Mouse (Mus musculus) brain, embryonic 14.5 days (tissue): ENCODE results near the gene Auts2. TPM values are rescaled to one million over a fixed set of nuclear protein-coding genes. Genes with fewer than 3 reads are reported as not detected.
"Not testable (repeated sequence)": the region's sequence is repeated elsewhere in the genome, so short reads cannot be mapped to it uniquely, and the experiment has no call there.

ENCODE experiments used
- DNase-seq: peaks from one replicate; pipeline ENCODE4 v3.0.0-alpha.2; 2011; ENCODE audit warnings: low read depth
- CTCF ChIP-seq: fragments of 200-500 bp; IDR thresholded peaks from 2 replicates; pipeline ENCODE4 v1.5.1; 2012; ENCODE audit warnings: inconsistent platforms, mild to moderate bottlenecking, moderate library complexity, borderline replicate concordance; ENCODE audit not compliant: insufficient read depth, insufficient read length; ENCODE audit errors: extremely low read depth
- POLR2A ChIP-seq: fragments of 200-500 bp; IDR thresholded peaks from 2 replicates; pipeline ENCODE4 v1.6.1; 2012; ENCODE audit warnings: mild to moderate bottlenecking, inconsistent platforms, borderline replicate concordance; ENCODE audit not compliant: poor library complexity, insufficient read depth, insufficient read length, severe bottlenecking; ENCODE audit errors: extremely low read depth
- polyA plus RNA-seq: library from polyadenylated mRNA; depleted of rRNA; stranded (reverse); fragments of >200 nt; gene quantifications from 2 replicates; pipeline ENCODE4 v1.2.3, GENCODE M21; 2012; rRNA removed

Auts2 gene
- polyA plus RNA-seq = 91.8 and 122 TPM in 2 replicates

- TF ChIP-seq CTCF (no peak), POLR2A (peak; percentile 47)
- DNase-seq = peak; percentile 98
These were observed at the start of gene Auts2 for GRCm38 (mm10) chr5:132543118-132544071. Gene Auts2, minus strand, starts transcription at chr5:132543344.

DNA sequence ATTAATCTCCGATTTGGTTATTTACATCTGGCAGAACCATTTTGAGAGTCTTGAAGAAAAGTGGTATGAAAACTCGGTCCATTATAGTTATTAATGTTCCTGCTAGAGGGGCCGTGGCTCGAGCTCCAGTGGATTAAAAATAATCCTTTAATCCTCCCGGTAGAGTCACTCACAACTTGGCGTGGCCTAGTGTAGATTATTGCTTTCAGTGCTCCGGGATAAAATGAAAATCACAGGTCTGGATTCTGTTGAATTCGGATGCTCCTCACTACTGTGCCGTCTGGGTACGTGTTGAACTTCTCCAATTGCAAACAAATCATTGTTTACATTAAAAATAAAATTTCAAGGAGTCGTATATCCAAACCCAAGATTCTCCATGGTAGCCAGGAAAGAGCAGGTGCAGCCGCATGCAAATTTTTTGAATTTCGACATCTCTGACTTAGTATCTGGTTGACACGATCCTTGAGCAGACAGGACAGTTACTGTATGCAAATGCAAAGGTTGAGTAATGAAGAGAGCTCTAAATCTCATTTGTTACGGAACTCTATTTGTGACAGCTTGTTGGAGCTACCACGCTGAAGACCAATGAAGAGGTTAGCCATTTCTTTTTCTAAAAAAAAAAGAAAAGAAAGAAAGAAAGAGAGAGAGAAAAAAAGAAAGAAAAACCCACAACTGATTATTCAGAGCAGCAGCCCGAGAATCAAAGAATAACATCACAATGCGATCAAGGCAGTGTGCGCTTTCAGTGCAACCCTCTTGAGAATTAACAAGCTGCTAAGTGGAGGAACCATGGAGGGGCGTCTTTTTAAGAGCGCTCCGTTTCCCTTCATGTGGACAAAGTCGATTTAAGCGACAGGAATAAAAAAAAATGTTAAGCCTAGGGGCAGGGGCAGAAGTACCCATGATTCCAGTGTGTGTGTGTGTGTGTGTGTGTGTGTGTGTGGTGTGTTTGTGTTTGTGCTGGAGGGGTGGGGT lies 48.9 kb upstream of the Auts2 start:
- TF ChIP-seq CTCF (no peak), POLR2A (no peak)

DNA sequence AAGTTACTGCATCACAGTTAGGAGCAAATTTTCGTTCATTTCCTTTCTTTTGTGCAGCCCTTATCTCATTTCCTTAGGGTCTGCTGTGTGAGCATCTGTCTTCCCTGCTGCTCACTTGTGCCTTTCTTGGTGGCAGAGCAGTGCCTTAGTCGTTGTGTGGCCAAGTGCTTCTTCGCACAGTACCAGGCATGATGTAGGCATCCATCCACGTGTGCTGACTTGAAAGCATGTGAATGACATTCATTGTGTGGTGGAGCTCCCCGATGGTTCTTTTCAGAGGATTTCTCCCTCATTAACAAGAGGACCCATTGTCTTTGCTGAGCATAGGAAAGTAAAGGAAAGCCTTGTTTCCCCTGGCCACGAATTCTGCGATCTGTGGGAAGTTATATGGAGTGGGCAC lies 36.6 kb upstream of the Auts2 start:
- TF ChIP-seq CTCF = no peak
- TF ChIP-seq POLR2A = no peak
- DNase-seq = peak; percentile 79

More for the DNA sequence above, 48.9 kb upstream of the Auts2 start:
- peak; percentile 82 for DNase-seq

- not testable (repeated sequence) for DNase-seq
These were observed 17.6 kb upstream of the Auts2 start for GRCm38 (mm10) chr5:132560771-132561170.

DNA sequence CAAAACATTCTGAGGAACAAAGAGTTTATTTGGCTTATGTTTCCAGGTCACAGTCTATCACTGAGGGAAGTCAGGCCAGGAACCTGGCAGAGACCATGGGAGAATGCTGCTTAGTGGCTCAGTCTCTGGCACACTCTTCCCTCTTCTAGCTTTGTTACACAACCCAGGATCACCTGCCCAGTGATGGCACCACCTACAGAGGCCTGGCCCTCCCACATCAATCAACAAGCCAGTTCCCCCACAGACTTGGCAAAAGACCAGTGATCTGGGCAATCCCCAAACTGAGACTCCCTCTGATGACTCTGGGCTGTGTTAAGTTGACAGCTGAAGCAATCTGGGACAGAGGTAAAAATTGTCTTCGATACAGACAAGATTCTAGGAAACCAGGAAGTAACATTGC lies 2.6 kb upstream of the Auts2 start:
- TF ChIP-seq POLR2A = no peak
- no peak for TF ChIP-seq CTCF
- DNase-seq = peak; percentile 46

- DNase-seq = peak; percentile 67
- TF ChIP-seq CTCF = no peak
- TF ChIP-seq POLR2A = no peak
These were observed 1.2 kb upstream of the Auts2 start for GRCm38 (mm10) chr5:132544176-132544995.

- DNase-seq = peak; percentile 75
- TF ChIP-seq CTCF = no peak
- no peak for TF ChIP-seq POLR2A
These were observed 643 bp downstream of the Auts2 start for GRCm38 (mm10) chr5:132542381-132543020.

GRCm38 (mm10) chr5:132541951-132542350 lies 1.2 kb downstream of the Auts2 start:
- peak; percentile 73 for DNase-seq
- TF ChIP-seq POLR2A = 0 out of 2 replicates have a peak, but pooled peaks have one; percentile 5
- no peak for TF ChIP-seq CTCF

- TF ChIP-seq POLR2A (peak; percentile 13; the same call in 1 of the 2 replicates), CTCF (no peak)
- DNase-seq = peak; percentile 43
These were observed 1.7 kb downstream of the Auts2 start for GRCm38 (mm10) chr5:132541371-132541931.

GRCm38 (mm10) chr5:132540841-132541311 lies 2.3 kb downstream of the Auts2 start:
- DNase-seq = peak; percentile 76
- TF ChIP-seq CTCF (no peak), POLR2A (no peak)
